Mouse (Mus musculus) large intestine, adult 2 months (tissue): ENCODE measurements around the gene Cpne1. TPM values are rescaled to one million over a fixed set of nuclear protein-coding genes. Genes with fewer than 3 reads are reported as not detected.

Experiments
- DNase-seq: peaks from one replicate; pipeline ENCODE4 v3.0.0-alpha.2; 2012; ENCODE audit warnings: low read depth, low spot score
- WGBS: fragments of 180-500 bp; shearing (Covaris S2); methylation state at CpG from one replicate; pipeline ENCODE4 v1.1.7; 2018; 5-methylcytosine and 5-hydroxymethylcytosine counted together
- polyA plus RNA-seq: library from polyadenylated mRNA; depleted of rRNA; stranded (reverse); fragments of >200 nt; gene quantifications from 2 replicates; pipeline ENCODE4 v1.2.3, GENCODE M21; 2012; rRNA removed

The Cpne1 gene
- polyA plus RNA-seq, 1 experiment, result 28.4 TPM

DNA sequence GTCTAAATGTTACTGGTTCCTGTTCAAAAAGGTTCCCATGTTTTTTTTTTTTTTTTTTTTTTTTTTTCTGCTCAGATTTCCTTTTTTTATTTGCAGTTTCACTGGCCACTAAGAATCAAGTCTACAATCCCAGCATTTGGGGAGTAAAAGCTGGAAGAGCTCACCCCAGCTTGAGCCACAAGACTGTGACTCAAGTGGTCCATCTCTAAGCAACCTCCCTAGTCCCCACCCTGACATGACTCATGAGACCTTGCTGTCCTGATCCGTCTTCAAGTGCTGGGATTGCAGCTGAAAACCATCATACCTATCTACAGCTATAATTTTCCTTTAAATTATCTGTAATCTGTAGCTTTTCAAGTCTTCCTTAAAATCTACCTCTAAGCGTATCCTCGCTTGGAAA, 27.2 kb downstream of the Cpne1 start:
- WGBS, result 81% methylated on average over 3 of the region's 3 CpGs
- no peak for DNase-seq

- 86% methylated on average over 7 of the region's 7 CpGs for WGBS
- no peak for DNase-seq
Measured at GRCm38 (mm10) chr2:156080391-156080790, 31.4 kb downstream of the Cpne1 start.

DNA sequence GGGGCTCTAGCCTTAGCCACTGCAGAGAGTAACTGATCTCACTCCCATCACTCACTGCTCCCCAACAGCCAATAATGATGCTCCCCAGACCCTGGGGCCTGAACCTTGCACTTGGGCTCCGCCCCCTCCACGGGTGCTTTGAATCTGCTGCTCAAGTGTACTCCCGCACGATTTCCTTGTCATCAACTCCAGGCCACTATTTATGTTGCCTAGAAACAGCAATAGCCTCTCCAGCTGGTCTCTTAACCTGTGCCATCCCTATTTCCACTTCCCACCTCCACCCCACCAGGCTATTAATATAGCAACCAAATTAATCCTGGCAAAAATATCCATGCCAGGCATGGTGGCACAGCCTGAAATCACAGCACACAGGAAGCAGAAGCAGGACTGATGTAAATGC, 32.1 kb downstream of the Cpne1 start:
- WGBS, result 32% methylated on average over 4 of the region's 4 CpGs
- no peak for DNase-seq

GRCm38 (mm10) chr2:156079183-156079560, 32.6 kb downstream of the Cpne1 start:
- no peak for DNase-seq
- 75% methylated on average over 8 of the region's 8 CpGs for WGBS

GRCm38 (mm10) chr2:156078421-156079182, 33.2 kb downstream of the Cpne1 start:
- 70% methylated on average over 16 of the region's 16 CpGs for WGBS
- no peak for DNase-seq

DNA sequence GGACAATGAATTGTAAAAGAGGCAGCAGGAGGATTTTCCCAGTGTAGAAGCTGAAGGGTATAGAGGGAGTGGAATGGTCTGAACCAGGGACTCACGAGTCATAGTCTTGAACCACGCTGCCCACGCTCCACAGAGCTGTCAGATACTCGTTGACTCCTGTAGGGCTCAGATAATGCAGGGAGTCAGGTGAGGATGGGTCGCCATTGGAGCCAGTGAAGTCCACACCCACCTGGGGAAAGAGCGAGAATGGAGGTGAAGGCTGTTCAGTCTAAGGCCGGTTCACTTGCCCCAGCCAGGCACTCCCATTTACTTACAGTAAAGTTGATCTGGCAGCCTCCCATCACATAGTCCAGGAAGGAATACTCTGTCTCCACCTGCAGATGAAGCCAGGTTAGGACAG, 34.3 kb downstream of the Cpne1 start:
- WGBS, result 85% methylated on average over 7 of the region's 7 CpGs
- DNase-seq, result no peak

- 86% methylated on average over 15 of the region's 15 CpGs for WGBS
- DNase-seq, result no peak
Measured at GRCm38 (mm10) chr2:156073725-156074124, 38.0 kb downstream of the Cpne1 start.

DNA sequence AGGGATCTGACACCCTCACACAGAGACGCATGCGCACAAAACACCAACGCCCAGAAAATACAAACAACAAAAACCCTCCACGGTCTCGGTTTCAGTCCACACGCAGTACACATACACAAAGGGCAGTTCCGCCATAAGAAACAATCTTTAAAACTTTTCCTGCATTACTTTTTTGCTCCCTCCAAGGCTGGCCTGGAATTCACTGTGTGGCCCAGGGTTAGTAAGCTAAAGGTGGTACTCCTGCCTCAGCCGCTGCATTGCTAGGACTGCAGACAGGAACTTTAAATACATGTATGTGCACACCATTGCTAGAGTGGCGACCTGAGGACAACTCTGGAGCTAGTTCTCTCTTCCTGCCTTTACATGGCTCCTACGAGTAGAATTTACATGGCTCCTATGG, 40.5 kb downstream of the Cpne1 start:
- no peak for DNase-seq
- 96% methylated on average over 10 of the region's 10 CpGs for WGBS

GRCm38 (mm10) chr2:156067916-156068315, 43.8 kb downstream of the Cpne1 start:
- DNase-seq, result no peak
- WGBS, result 86% methylated on average over 10 of the region's 10 CpGs

- DNase-seq, result no peak
- WGBS, result 38% methylated on average over 10 of the region's 10 CpGs
Measured at GRCm38 (mm10) chr2:156066126-156066525, 45.6 kb downstream of the Cpne1 start.

GRCm38 (mm10) chr2:156065099-156066041, 46.4 kb downstream of the Cpne1 start, which contains the start of gene Spag4:
Gene Spag4, plus strand, starts transcription at chr2:156065175.
- no peak for DNase-seq
- WGBS, result 1% methylated on average over 79 of the region's 81 CpGs

- DNase-seq, result no peak
- WGBS, result 55% methylated on average over 9 of the region's 9 CpGs
Measured at GRCm38 (mm10) chr2:156052816-156053215, 58.9 kb downstream of the Cpne1 start, which contains the start of gene Fer1l4. Gene Fer1l4, minus strand, starts transcription at chr2:156052947.

DNA sequence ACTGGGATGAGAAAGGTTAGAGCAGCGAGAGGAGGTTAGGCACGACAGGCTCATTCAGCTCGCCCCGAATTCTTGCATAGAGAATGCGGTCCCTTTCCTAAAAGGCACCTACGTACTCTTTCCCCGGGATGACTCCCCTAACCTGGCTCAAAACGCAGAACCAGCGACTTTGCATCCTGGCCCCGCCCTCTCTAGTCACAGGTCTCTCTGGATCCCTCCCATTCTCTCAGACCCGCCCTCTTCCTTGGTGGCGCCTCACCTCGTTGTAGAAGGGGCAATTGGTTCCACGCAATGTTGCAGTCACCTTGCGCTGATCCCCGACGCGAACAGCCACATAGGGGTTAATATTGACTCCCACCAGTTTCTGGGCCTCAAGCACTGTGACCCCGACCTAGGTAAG, 63.8 kb downstream of the Cpne1 start:
- DNase-seq, result no peak
- 5% methylated on average over 19 of the region's 19 CpGs for WGBS

- 81% methylated on average over 8 of the region's 8 CpGs for WGBS
- no peak for DNase-seq
Measured at GRCm38 (mm10) chr2:156042903-156043302, 68.9 kb downstream of the Cpne1 start.

DNA sequence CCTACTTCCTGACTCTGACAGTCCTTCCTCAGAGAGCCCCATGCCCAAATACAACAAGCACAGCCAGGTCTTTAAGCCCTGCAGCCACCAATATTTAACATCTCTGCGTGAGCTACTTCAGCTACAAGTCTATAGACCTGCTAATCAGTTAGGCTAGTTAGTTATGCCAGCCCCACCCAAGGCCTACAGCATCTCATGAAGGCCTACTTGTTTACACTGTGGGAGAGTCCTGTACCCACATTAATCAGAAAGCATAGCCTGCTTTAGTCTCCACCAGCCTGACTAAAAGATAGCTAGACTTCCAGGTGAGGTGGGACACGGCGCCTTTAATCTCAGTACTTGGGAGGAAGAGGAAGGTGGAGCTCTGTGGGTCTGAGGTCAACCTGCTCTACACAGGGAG, 72.4 kb downstream of the Cpne1 start:
- WGBS, result 54% methylated on average over 3 of the region's 3 CpGs
- DNase-seq, result no peak

DNA sequence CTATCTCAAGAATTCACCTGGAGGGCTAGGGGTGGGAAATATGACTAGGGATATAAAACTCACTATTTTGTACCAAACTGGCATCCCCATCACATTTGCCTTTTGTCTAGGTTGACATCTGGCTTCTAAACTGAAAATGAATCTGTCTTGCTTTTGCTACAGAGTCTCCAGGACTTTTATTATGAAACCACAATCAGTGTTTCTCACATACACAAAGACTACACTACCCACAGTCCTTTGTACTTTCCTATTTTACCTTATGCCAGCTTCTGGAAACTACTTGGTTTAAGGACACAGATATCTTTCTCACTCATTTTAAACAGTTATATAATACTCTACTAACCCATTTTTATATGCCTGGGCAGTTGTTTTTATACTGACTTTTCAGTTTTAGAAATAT, 86.3 kb downstream of the Cpne1 start:
- no peak for DNase-seq

Other genes with a start within 250 kb of the Cpne1 start
- gene Uqcc1, start 181.7 kb downstream of the Cpne1 start, polyA plus RNA-seq, result 26.7 and 31.3 TPM in 2 replicates
- not detected in 2 replicates for gene Gm15557, start 171.2 kb downstream of the Cpne1 start, polyA plus RNA-seq
- 0.10 and 0.15 TPM in 2 replicates for gene Gdf5, start 166.6 kb downstream of the Cpne1 start, polyA plus RNA-seq
- 4.7 and 8.2 TPM in 2 replicates for gene Cep250, start 155.5 kb downstream of the Cpne1 start, polyA plus RNA-seq
- 1.4 and 1.8 TPM in 2 replicates for gene 6430550D23Rik, start 104.0 kb downstream of the Cpne1 start, polyA plus RNA-seq
- 291 and 343 TPM in 2 replicates for gene Ergic3, start 103.9 kb downstream of the Cpne1 start, polyA plus RNA-seq
- 0.06 and 0.45 TPM in 2 replicates for gene Fer1l4, start 59.0 kb downstream of the Cpne1 start, polyA plus RNA-seq
- gene Spag4, start 46.8 kb downstream of the Cpne1 start, polyA plus RNA-seq, result 0.47 and 0.86 TPM in 2 replicates
- 3.9 and 8.1 TPM in 2 replicates for gene Rbm12, start within 50 bp of the Cpne1 start, polyA plus RNA-seq
- 1.1 and 3.1 TPM in 2 replicates for gene Gm28036, start 15.1 kb upstream of the Cpne1 start, polyA plus RNA-seq
- 172 and 173 TPM in 2 replicates for gene Romo1, start 32.1 kb upstream of the Cpne1 start, polyA plus RNA-seq
- 34.1 and 48.5 TPM in 2 replicates for gene Nfs1, start 32.2 kb upstream of the Cpne1 start, polyA plus RNA-seq
- 26.0 and 35.1 TPM in 2 replicates for gene Rbm39, start 68.3 kb upstream of the Cpne1 start, polyA plus RNA-seq
- gene Phf20, start 84.5 kb upstream of the Cpne1 start, polyA plus RNA-seq, result 5.9 and 7.7 TPM in 2 replicates
- gene Cnbd2, start 200.3 kb upstream of the Cpne1 start, polyA plus RNA-seq, result 0.36 and 0.70 TPM in 2 replicates
- gene Scand1, start 200.7 kb upstream of the Cpne1 start, polyA plus RNA-seq, result 94.7 and 113 TPM in 2 replicates